Mouse (Mus musculus) megakaryocyte, embryonic 14.5 days (primary cell): ENCODE results near the gene Gda. TPM values are rescaled to one million over a fixed set of nuclear protein-coding genes. Genes with fewer than 3 reads are reported as not detected.
A peak's percentile ranks its signal among the peaks of the same experiment; 100 is the strongest.

Experiments
- H3K27me3 ChIP-seq: replicated peaks from 2 replicates; pipeline ENCODE3; 2012; ENCODE audit warnings: inconsistent platforms
- H3K36me3 ChIP-seq: replicated peaks from 2 replicates; pipeline ENCODE3; 2012; ENCODE audit warnings: low read length, inconsistent platforms, mixed read lengths
- H3K4me1 ChIP-seq: 2 replicates; pipeline ENCODE4 v1.6.1; 2012; ENCODE audit warnings: inconsistent platforms
- H3K4me3 ChIP-seq: replicated peaks from 2 replicates; pipeline ENCODE3; 2012; ENCODE audit warnings: moderate library complexity, mild to moderate bottlenecking, inconsistent platforms
- H3K9me3 ChIP-seq: 2 replicates; pipeline ENCODE4 v1.6.1; 2012; ENCODE audit warnings: inconsistent platforms
- FLI1 ChIP-seq: IDR thresholded peaks from 2 replicates; pipeline ENCODE4 v1.6.1; 2012; ENCODE audit warnings: low read length, inconsistent platforms, mixed read lengths
- GATA1 ChIP-seq: IDR thresholded peaks from 3 replicates; pipeline ENCODE4 v1.6.1; 2012; ENCODE audit warnings: mixed read lengths, low read length, inconsistent platforms, borderline replicate concordance
- polyA plus RNA-seq: library from polyadenylated mRNA; stranded (reverse); fragments of >175 nt; gene quantifications from 2 replicates; pipeline ENCODE4 v1.2.3, GENCODE M21; 2012; ENCODE audit warnings: low replicate concordance; ENCODE audit not compliant: insufficient read depth

Gene Gda
- polyA plus RNA-seq, 1 experiment, result 2.8 TPM

- Histone ChIP-seq H3K36me3 (peaks cover 100% of the 10 kb centered on the region), H3K4me1 (peaks cover 18% of the 10 kb centered on the region), H3K27me3 (no peaks in the 10 kb centered on the region), H3K4me3 (no peak overlapping the region), H3K9me3 (no peaks in the 10 kb centered on the region)
- TF ChIP-seq FLI1 (no peak), GATA1 (no peak)
Observed at GRCm38 (mm10) chr19:21423731-21424130, 49.5 kb downstream of the Gda start.

- Histone ChIP-seq H3K36me3 (peaks cover 98% of the 10 kb centered on the region), H3K9me3 (no peaks in the 10 kb centered on the region), H3K4me3 (no peak overlapping the region), H3K27me3 (no peaks in the 10 kb centered on the region), H3K4me1 (peaks cover 16% of the 10 kb centered on the region)
- TF ChIP-seq FLI1 (no peak), GATA1 (no peak)
Observed at GRCm38 (mm10) chr19:21418418-21418817, 54.8 kb downstream of the Gda start.

- Histone ChIP-seq H3K4me3 (no peak overlapping the region), H3K4me1 (peaks cover 34% of the 10 kb centered on the region), H3K27me3 (no peaks in the 10 kb centered on the region), H3K9me3 (no peaks in the 10 kb centered on the region), H3K36me3 (peaks cover 98% of the 10 kb centered on the region)
- TF ChIP-seq FLI1 (no peak), GATA1 (no peak)
Observed at GRCm38 (mm10) chr19:21415377-21415776, 57.9 kb downstream of the Gda start.

GRCm38 (mm10) chr19:21409178-21409577 lies 64.1 kb downstream of the Gda start:
- Histone ChIP-seq H3K9me3 (no peaks in the 10 kb centered on the region), H3K36me3 (peaks cover 97% of the 10 kb centered on the region), H3K4me1 (peaks cover 70% of the 10 kb centered on the region), H3K27me3 (no peaks in the 10 kb centered on the region), H3K4me3 (no peak overlapping the region)
- no peak for TF ChIP-seq GATA1
- TF ChIP-seq FLI1, result no peak

- Histone ChIP-seq H3K9me3 (no peaks in the 10 kb centered on the region), H3K36me3 (peaks cover 97% of the 10 kb centered on the region), H3K4me1 (peaks cover 73% of the 10 kb centered on the region), H3K4me3 (peak overlapping the region; percentile 62), H3K27me3 (no peaks in the 10 kb centered on the region)
- no peak for TF ChIP-seq FLI1
- TF ChIP-seq GATA1, result no peak
Observed at GRCm38 (mm10) chr19:21407363-21407762, 65.9 kb downstream of the Gda start.

- no peaks in the 10 kb centered on the region for H3K27me3 ChIP-seq
- H3K36me3 ChIP-seq, result peaks cover 98% of the 10 kb centered on the region
- H3K9me3 ChIP-seq, result no peaks in the 10 kb centered on the region
- H3K4me1 ChIP-seq, result peaks cover 8% of the 10 kb centered on the region
- TF ChIP-seq GATA1 (no peak), FLI1 (no peak)
- no peak overlapping the region for H3K4me3 ChIP-seq
Observed at GRCm38 (mm10) chr19:21397994-21398393, 75.3 kb downstream of the Gda start.

- H3K36me3 ChIP-seq, result peaks cover 99% of the 10 kb centered on the region
- peaks cover 19% of the 10 kb centered on the region for H3K4me1 ChIP-seq
- H3K27me3 ChIP-seq, result no peaks in the 10 kb centered on the region
- TF ChIP-seq GATA1 (no peak), FLI1 (no peak)
- H3K9me3 ChIP-seq, result no peaks in the 10 kb centered on the region
- H3K4me3 ChIP-seq, result no peak overlapping the region
Observed at GRCm38 (mm10) chr19:21396364-21396763, 76.9 kb downstream of the Gda start.

- peaks cover 74% of the 10 kb centered on the region for H3K36me3 ChIP-seq
- H3K9me3 ChIP-seq, result peaks cover 4% of the 10 kb centered on the region; the same call in 1 of the 2 replicates
- no peaks in the 10 kb centered on the region for H3K27me3 ChIP-seq
- H3K4me1 ChIP-seq, result peaks cover 41% of the 10 kb centered on the region
- TF ChIP-seq GATA1 (no peak), FLI1 (no peak)
- no peak overlapping the region for H3K4me3 ChIP-seq
Observed at GRCm38 (mm10) chr19:21390904-21391303, 82.3 kb downstream of the Gda start.

GRCm38 (mm10) chr19:21386842-21387241 lies 86.4 kb downstream of the Gda start:
- Histone ChIP-seq H3K4me3 (no peak overlapping the region), H3K27me3 (no peaks in the 10 kb centered on the region), H3K9me3 (peaks cover 4% of the 10 kb centered on the region; the same call in 1 of the 2 replicates), H3K36me3 (peaks cover 36% of the 10 kb centered on the region), H3K4me1 (peaks cover 61% of the 10 kb centered on the region)
- TF ChIP-seq GATA1, result no peak
- TF ChIP-seq FLI1, result no peak

- Histone ChIP-seq H3K4me1 (peaks cover 78% of the 10 kb centered on the region), H3K9me3 (peaks cover 4% of the 10 kb centered on the region; the same call in 1 of the 2 replicates), H3K27me3 (no peaks in the 10 kb centered on the region), H3K4me3 (no peak overlapping the region), H3K36me3 (peaks cover 17% of the 10 kb centered on the region)
- TF ChIP-seq FLI1, result no peak
- no peak for TF ChIP-seq GATA1
Observed at GRCm38 (mm10) chr19:21384231-21384630, 89.0 kb downstream of the Gda start.
